Mouse (Mus musculus): ENCODE measurements around the gene 4930579G24Rik.

GRCm38 (mm10) chr3:79590863-79591792 lies 37.8 kb upstream of the 4930579G24Rik start, which contains the start of gene Ppid:
- TF ChIP-seq CTCF (IDR thresholded peaks at IDR 0.05; ENCODE audit: borderline replicate concordance, extremely low read depth, insufficient read depth, insufficient read length) (0 out of 2 replicates have a peak, but pooled peaks have one; percentile 2), POLR2A (IDR thresholded peaks at IDR 0.05; ENCODE audit: borderline replicate concordance, extremely low read depth, insufficient read depth, insufficient read length, poor library complexity, severe bottlenecking) (peak; percentile 34; the same call in 1 of the 2 replicates)

All from brain, embryonic 14.5 days (tissue).